Mouse (Mus musculus): ENCODE measurements around the gene Serpina3i. TPM values are rescaled to one million over a fixed set of nuclear protein-coding genes. Genes with fewer than 3 reads are reported as not detected.

Serpina3i gene
- total and polyA plus RNA-seq, 3 experiments: 0.11 TPM; not detected in 2

DNA sequence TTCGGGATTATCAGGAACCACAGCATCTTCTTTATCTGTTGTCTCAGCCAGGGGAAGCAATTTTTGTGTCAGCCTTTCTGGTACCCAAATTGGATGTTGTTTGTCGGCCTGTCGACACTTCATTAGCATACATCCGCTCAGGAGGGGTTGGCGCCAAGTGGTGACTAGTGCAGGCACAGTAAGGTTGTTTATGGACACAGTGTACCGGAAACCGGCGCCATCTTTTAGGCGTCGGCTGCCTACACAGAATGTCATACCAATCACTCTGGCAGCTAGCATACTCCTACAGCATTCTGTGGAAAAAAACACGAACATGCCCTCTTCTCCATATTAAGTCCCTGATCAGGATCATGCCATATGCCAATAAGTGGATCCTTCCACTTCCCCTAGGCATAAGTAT is 20.5 kb downstream of the Serpina3i start:
- no peaks in the 10 kb centered on the region for H3K36me3 ChIP-seq (replicated peaks)
- H3K4me3 ChIP-seq (ENCODE audit: low read depth, low read length): no peak overlapping the region
- peaks cover 24% of the 10 kb centered on the region for H3K9me3 ChIP-seq (replicated peaks)
- ATAC-seq (ENCODE audit: extremely low read depth, insufficient number of reproducible peaks, low FRiP score, poor library complexity, severe bottlenecking): no peak
- no peaks in the 10 kb centered on the region for H3K4me1 ChIP-seq (ENCODE audit: insufficient read depth, low read depth, low read length)
- TF ChIP-seq POLR2AphosphoS5 (IDR thresholded peaks at IDR 0.05; ENCODE audit: insufficient replicate concordance, low read depth, low read length) (no peak), GATA2 (IDR thresholded peaks at IDR 0.05; ENCODE audit: borderline replicate concordance, low read depth, low read length) (no peak), GATA1 (IDR thresholded peaks at IDR 0.05; ENCODE audit: borderline replicate concordance, low read length) (no peak), TAL1 (conservative IDR thresholded peaks at IDR 0.05; ENCODE audit: low read depth, low read length) (no peak), CTCF (IDR thresholded peaks at IDR 0.05; ENCODE audit: low read depth, low read length) (no peak)
- H3K27me3 ChIP-seq (ENCODE audit: insufficient read depth, low read length): no peaks in the 10 kb centered on the region
- DNase-seq (ENCODE audit: low spot score): no peak

DNA sequence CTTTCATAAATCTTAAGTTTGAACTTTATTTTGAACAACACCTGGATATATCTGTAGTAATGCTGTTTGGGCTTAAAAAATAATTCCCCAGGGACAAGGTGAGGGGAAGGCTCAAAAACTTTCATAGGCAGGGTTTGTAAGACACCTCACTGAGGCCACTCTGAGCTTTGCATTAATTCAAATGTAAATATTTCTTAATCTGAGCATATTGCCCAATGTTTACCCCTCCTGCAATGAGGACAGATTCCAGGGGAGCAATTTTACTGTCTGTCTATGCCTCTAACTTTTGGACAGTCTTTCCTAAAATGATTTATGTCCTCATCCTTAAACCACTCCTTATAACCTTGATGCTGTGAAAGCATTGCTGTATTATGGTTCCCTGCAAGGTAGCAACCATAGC is 25.4 kb downstream of the Serpina3i start:
- Histone ChIP-seq H3K4me3 (ENCODE audit: low read depth, low read length) (no peak overlapping the region), H3K4me1 (ENCODE audit: insufficient read depth, low read depth, low read length) (no peaks in the 10 kb centered on the region), H3K9me3 (replicated peaks) (peaks cover 5% of the 10 kb centered on the region), H3K36me3 (replicated peaks) (no peaks in the 10 kb centered on the region), H3K27me3 (ENCODE audit: insufficient read depth, low read length) (no peaks in the 10 kb centered on the region)
- TF ChIP-seq POLR2AphosphoS5 (IDR thresholded peaks at IDR 0.05; ENCODE audit: insufficient replicate concordance, low read depth, low read length): no peak
- TF ChIP-seq CTCF (IDR thresholded peaks at IDR 0.05; ENCODE audit: low read depth, low read length): no peak
- no peak for TF ChIP-seq GATA2 (IDR thresholded peaks at IDR 0.05; ENCODE audit: borderline replicate concordance, low read depth, low read length)
- TF ChIP-seq GATA1 (IDR thresholded peaks at IDR 0.05; ENCODE audit: borderline replicate concordance, low read length): no peak
- TF ChIP-seq TAL1 (conservative IDR thresholded peaks at IDR 0.05; ENCODE audit: low read depth, low read length): no peak
- ATAC-seq (ENCODE audit: extremely low read depth, insufficient number of reproducible peaks, low FRiP score, poor library complexity, severe bottlenecking) (no peak), DNase-seq (ENCODE audit: low spot score) (no peak)

DNA sequence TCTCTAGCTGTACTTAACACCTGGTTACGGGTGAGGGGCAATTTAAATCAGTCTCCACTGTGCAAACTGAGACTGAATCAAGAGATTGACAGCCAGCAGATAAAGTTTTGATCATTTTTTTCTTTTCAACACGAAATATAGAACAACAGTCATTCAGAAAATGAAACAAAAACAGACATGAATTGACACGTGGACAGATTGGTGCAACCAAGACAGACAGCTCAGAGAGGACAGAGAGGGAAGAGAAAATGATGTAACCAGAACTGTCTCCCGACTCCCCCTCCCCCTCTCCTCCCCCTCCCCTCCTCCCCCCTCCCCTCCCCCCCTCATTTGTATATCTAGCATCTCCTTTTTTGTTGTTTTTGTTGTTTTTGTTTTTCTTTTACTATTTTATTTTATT is 26.9 kb downstream of the Serpina3i start:
- DNase-seq (ENCODE audit: low spot score) (no peak), ATAC-seq (ENCODE audit: extremely low read depth, insufficient number of reproducible peaks, low FRiP score, poor library complexity, severe bottlenecking) (no peak)
- no peak for TF ChIP-seq POLR2AphosphoS5 (IDR thresholded peaks at IDR 0.05; ENCODE audit: insufficient replicate concordance, low read depth, low read length)
- TF ChIP-seq GATA1 (IDR thresholded peaks at IDR 0.05; ENCODE audit: borderline replicate concordance, low read length): no peak
- no peak for TF ChIP-seq GATA2 (IDR thresholded peaks at IDR 0.05; ENCODE audit: borderline replicate concordance, low read depth, low read length)
- TF ChIP-seq CTCF (IDR thresholded peaks at IDR 0.05; ENCODE audit: low read depth, low read length): no peak
- TF ChIP-seq TAL1 (conservative IDR thresholded peaks at IDR 0.05; ENCODE audit: low read depth, low read length): no peak
- H3K4me1 ChIP-seq (ENCODE audit: insufficient read depth, low read depth, low read length): no peaks in the 10 kb centered on the region
- peaks cover 7% of the 10 kb centered on the region for H3K9me3 ChIP-seq (replicated peaks)
- no peaks in the 10 kb centered on the region for H3K36me3 ChIP-seq (replicated peaks)
- H3K27me3 ChIP-seq (ENCODE audit: insufficient read depth, low read length): no peaks in the 10 kb centered on the region
- no peak overlapping the region for H3K4me3 ChIP-seq (ENCODE audit: low read depth, low read length)

DNA sequence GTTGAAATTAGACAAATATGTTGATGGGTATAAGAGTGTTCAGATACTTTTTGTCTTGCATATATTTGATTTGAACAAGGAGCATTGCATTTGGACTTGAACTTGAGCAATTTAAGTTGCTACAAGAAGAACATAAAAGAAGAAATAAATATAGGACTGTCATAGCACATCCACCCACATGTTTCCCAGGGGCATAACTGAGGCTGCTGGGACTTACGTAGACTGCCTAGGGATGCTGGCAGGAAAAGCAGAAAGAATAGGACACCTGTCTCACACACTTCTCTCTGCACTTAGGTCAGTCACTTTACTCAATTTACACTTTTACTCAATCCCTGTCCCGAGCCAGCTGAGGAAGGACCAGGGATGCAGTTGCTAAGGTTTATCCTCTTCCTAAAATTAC is 31.0 kb downstream of the Serpina3i start:
- no peak for DNase-seq (ENCODE audit: low spot score)
- TF ChIP-seq TAL1 (conservative IDR thresholded peaks at IDR 0.05; ENCODE audit: low read depth, low read length) (no peak), CTCF (IDR thresholded peaks at IDR 0.05; ENCODE audit: low read depth, low read length) (no peak), POLR2AphosphoS5 (IDR thresholded peaks at IDR 0.05; ENCODE audit: insufficient replicate concordance, low read depth, low read length) (no peak)

DNA sequence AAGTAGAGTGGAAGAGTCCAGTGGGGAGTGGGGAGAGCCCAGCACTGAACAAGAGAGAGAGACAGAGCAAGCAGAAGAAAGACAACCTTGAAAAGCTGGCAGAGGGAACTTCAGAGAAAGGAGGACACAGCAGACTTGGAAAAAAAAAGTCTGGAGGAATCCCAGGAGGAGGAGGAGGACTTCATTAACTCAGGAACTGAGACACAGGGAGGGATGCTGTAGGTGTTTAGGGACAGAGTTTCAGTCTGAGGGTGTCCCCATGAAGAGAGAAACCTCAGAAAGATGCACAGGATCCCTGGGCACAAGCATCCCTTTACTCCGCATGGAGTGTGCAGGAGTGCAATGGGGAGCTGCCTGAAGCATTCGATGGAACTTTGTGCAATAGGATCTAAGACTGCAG is 35.1 kb downstream of the Serpina3i start:
- Histone ChIP-seq H3K4me3 (ENCODE audit: low read depth, low read length) (no peak overlapping the region), H3K9me3 (replicated peaks) (peaks cover 57% of the 10 kb centered on the region), H3K36me3 (replicated peaks) (no peaks in the 10 kb centered on the region), H3K27me3 (ENCODE audit: insufficient read depth, low read length) (no peaks in the 10 kb centered on the region), H3K4me1 (ENCODE audit: insufficient read depth, low read depth, low read length) (no peaks in the 10 kb centered on the region)
- DNase-seq (ENCODE audit: low spot score) (no peak), ATAC-seq (ENCODE audit: extremely low read depth, insufficient number of reproducible peaks, low FRiP score, poor library complexity, severe bottlenecking) (no peak)
- TF ChIP-seq CTCF (IDR thresholded peaks at IDR 0.05; ENCODE audit: low read depth, low read length) (no peak), GATA1 (IDR thresholded peaks at IDR 0.05; ENCODE audit: borderline replicate concordance, low read length) (no peak), TAL1 (conservative IDR thresholded peaks at IDR 0.05; ENCODE audit: low read depth, low read length) (no peak), POLR2AphosphoS5 (IDR thresholded peaks at IDR 0.05; ENCODE audit: insufficient replicate concordance, low read depth, low read length) (no peak), GATA2 (IDR thresholded peaks at IDR 0.05; ENCODE audit: borderline replicate concordance, low read depth, low read length) (no peak)

More for the DNA sequence above, 31.0 kb downstream of the Serpina3i start:
- Histone ChIP-seq H3K4me3 (ENCODE audit: low read depth, low read length) (no peak overlapping the region), H3K36me3 (replicated peaks) (no peaks in the 10 kb centered on the region), H3K4me1 (ENCODE audit: insufficient read depth, low read depth, low read length) (no peaks in the 10 kb centered on the region), H3K9me3 (replicated peaks) (peaks cover 35% of the 10 kb centered on the region), H3K27me3 (ENCODE audit: insufficient read depth, low read length) (no peaks in the 10 kb centered on the region)
- no peak for ATAC-seq (ENCODE audit: extremely low read depth, insufficient number of reproducible peaks, low FRiP score, poor library complexity, severe bottlenecking)

DNA sequence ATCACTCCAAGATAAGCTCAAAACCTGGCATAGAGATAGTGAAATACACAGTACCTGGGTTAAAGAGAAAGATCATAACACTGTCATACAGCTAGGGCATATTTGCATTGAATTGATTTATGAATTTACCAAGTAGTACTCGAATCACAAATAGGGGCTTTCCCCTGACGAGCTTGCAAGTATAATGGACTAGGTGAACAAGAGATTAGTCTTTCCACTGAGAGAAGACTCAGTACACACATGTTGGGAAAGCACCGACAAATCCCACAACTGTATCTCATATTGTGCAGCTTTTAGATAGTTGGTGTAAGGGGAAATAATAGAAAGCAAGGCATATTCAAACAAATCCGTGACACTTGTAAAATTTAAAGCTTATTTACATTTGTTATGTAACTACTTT is 43.1 kb downstream of the Serpina3i start:
- ATAC-seq (ENCODE audit: extremely low read depth, insufficient number of reproducible peaks, low FRiP score, poor library complexity, severe bottlenecking) (no peak), DNase-seq (ENCODE audit: low spot score) (no peak)
- Histone ChIP-seq H3K9me3 (replicated peaks) (peaks cover 24% of the 10 kb centered on the region), H3K36me3 (replicated peaks) (no peaks in the 10 kb centered on the region), H3K4me1 (ENCODE audit: insufficient read depth, low read depth, low read length) (no peaks in the 10 kb centered on the region), H3K27me3 (ENCODE audit: insufficient read depth, low read length) (no peaks in the 10 kb centered on the region), H3K4me3 (ENCODE audit: low read depth, low read length) (no peak overlapping the region)
- TF ChIP-seq TAL1 (conservative IDR thresholded peaks at IDR 0.05; ENCODE audit: low read depth, low read length) (no peak), GATA1 (IDR thresholded peaks at IDR 0.05; ENCODE audit: borderline replicate concordance, low read length) (no peak), GATA2 (IDR thresholded peaks at IDR 0.05; ENCODE audit: borderline replicate concordance, low read depth, low read length) (no peak), POLR2AphosphoS5 (IDR thresholded peaks at IDR 0.05; ENCODE audit: insufficient replicate concordance, low read depth, low read length) (no peak), CTCF (IDR thresholded peaks at IDR 0.05; ENCODE audit: low read depth, low read length) (no peak)
